Mouse (Mus musculus): ENCODE measurements around the gene Arrdc5.
"Not testable (repeated sequence)": the region's sequence is repeated elsewhere in the genome, so short reads cannot be mapped to it uniquely, and the experiment has no call there.

- not testable (repeated sequence) for TF ChIP-seq POLR2A (IDR thresholded peaks at IDR 0.05; ENCODE audit: control insufficient read depth, low read depth, low read length); CTCF (IDR thresholded peaks at IDR 0.05; ENCODE audit: control insufficient read depth, insufficient read depth, insufficient replicate concordance, low read depth, low read length)
These were observed 41.8 kb downstream of the Arrdc5 start for GRCm38 (mm10) chr17:56258269-56258668.

Data from testis, adult 2 months (tissue).